Mouse (Mus musculus) right cerebral cortex, postnatal 10 days (tissue): ENCODE results near the gene Pno1.

ENCODE experiments used
- DNase-seq, 2 experiments: peaks; one replicate each; pipeline ENCODE4 v3.0.0; 2021; ENCODE audit warnings: low spot score in 2 of 2

Gene Pno1

DNA sequence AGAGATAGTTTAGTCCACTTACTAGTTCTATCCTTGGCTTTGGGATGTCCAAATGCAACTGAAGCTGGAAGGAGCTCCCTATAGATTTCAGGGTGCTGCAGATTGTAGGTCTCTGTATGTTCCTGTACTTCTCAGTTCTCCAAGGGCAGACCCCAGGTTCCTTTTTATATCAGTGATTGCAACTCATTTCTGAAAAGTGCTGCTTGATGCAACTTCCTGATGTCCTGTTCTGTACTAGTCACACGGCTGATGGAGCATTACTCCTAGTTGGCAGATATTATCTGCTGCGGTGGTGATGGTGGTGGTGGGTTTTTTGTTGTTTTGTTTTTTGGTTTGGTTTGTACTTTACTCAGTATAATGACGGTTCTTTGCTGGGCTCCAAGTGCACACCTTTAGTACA lies 30.6 kb downstream of the Pno1 start:
- DNase-seq: no peak

DNA sequence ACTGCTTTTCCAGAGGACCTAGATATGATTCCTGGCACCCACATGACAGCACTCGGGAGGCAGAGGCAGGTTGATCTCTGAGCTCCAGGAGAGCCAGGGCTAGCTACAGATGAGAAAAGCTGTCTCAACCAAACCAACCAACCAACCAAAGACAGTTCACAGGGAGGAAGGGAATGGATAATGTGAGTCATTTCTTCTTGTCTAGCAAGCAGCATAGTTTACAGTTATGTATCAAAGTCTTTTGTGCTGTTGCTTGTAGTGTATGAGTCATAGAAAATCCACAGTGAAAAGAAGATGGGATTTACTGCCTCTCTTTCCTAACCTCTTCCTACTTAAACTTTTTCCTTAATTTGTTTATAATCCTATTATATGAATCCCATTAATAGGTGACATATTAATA lies 34.7 kb downstream of the Pno1 start:
- no peak for DNase-seq

- DNase-seq: no peak
These were observed 39.1 kb downstream of the Pno1 start for GRCm38 (mm10) chr11:17172300-17172699.

DNA sequence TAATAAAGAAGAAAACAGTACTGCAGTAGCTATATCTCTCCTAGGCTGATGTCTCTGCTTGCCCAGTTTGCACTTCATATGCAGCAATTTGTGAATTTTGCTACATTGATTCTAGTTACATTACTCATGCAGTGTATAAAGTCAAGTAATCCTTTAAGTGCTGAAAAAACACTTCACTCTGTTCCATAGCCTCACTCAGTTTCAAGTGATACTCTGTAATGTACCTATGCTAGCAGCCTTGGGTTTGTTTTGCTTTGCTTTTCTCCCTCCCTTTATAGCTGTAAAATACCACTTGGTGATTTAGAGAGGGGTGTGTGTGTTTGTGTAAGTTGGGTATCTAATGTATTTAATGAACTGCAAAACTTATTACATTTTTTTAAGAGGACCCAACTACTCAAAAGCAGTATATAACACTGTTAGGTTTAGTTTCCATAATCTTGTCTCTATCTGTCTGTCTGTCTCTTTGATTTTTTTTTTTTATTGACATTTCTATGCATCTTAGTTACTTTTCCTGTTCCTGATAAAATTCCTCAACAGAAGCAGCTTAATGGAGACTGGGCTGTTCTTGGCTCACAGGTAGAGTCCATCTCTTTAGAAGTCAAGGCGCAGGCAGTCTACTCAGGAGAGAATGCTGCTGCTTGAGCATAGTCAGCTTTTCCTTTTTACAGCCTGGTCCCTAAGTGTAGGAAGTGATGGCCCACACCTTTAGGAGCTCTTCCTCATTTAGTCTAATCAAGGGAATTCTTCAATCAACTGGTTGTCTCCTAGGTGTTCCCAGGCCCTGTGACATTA lies 40.2 kb downstream of the Pno1 start:
- no peak for DNase-seq

GRCm38 (mm10) chr11:17169262-17169661 lies 42.1 kb downstream of the Pno1 start:
- no peak for DNase-seq

- DNase-seq: no peak
These were observed 44.7 kb downstream of the Pno1 start for GRCm38 (mm10) chr11:17166627-17167026.

DNA sequence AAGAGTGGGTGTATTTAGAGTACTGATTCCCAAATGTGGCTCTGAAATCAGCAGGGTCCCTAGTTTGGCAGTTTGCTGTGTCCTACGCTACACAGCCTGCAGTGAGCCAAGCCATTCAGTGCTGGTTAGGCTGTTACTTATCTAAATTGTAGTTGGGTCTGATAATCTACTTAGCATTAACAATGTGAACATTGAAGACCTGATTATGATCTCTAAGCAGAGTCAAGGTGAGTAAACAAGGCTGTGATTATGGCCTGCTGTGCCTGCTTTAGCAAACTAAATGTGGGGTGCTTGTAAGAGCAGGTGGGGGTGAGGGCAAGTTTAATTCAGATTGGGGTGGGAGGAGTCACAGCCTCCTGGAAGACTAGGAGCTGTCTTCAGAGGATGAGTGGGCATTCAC lies 47.4 kb downstream of the Pno1 start:
- DNase-seq: no peak

GRCm38 (mm10) chr11:17160242-17160641 lies 51.1 kb downstream of the Pno1 start:
- peak; percentile 67 to 81 for DNase-seq

- peak; percentile 77 to 81 for DNase-seq
These were observed 51.6 kb downstream of the Pno1 start for GRCm38 (mm10) chr11:17159738-17160241.

DNA sequence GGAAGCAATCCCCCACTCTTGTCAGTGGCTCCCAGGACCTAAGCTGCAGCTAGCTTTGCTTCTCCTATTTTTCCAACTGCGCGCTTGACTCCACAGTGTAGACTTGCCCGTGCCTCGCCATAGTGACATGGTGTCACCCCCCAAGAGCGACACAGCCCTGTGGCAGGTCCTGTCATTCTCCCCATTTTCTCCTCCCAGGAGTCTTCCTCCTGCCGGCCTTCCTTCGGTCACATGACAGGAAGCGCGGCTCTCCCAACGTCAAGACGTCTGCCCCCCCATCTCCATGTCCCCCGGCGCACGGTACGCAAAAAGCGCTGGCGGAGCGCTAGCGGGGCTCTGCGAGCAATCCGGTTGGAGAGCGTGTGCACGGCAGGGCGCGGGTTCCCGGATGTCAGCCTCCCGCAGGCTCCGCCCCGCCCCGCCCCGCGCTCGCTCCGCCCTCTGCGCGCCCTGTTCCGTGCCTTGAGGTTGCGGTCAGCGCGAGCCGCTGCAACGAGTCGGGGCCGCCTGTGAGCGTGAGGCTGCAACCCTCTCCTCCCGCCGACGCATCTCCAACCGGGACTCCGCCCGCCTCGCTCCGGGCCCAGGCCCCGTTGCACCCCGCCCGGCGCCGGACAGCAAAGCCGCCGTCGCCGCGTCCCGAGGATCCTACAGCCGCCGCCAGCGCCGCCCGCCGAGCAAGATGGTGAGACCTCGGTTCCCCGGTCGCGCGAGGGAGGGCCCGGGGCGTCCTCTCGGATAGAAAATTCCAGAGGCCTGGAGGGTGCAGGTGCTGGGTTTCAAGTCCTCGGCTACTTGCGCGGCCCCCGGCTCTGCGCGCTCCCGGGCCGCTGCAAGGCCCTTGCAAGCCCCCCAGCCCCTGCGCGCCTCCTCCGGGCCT lies 52.3 kb downstream of the Pno1 start, which contains the start of gene Ppp3r1:
Gene Ppp3r1, plus strand, starts transcription at position 406 of the 880 bp plus-strand sequence.
- peak; percentile 98 for DNase-seq
